In genomic region chr5:31810796-31811662, GRCm38 (mm10) we compare ENCODE assay signal across 8 mouse cellular contexts.
A peak's percentile ranks its signal among the peaks of the same experiment; 100 is the strongest.
DNase-seq lines count a peak whose midpoint lies in the region; ATAC-seq and TF ChIP-seq lines count a peak whose summit lies in the region.

No protein-coding gene starts in this region.

- POLR2A ChIA-PET in Patski (lab: Charles Lee): interaction anchor here (1.2 kb wide), 1 partner anchor 327 kb away, joined by 3 read pairs; no protein-coding TSS in a partner anchor

- H3K27me3 ChIP-seq in Patski: no peaks in the 10 kb centered on the region
- no peaks in the 10 kb centered on the region for H3K27me3 ChIP-seq in heart, adult 2 months (ENCODE audit: control insufficient read depth, insufficient read depth, low read length)
- no peaks in the 10 kb centered on the region for H3K27me3 ChIP-seq in kidney, postnatal 0 days (ENCODE audit: insufficient read depth, low read length)
- H3K27me3 ChIP-seq in splenic B cell, adult 2 months (ENCODE audit: control insufficient read depth, insufficient read depth, low read length, poor library complexity, severe bottlenecking): no peaks in the 10 kb centered on the region

- DNase-seq in left cerebral cortex, postnatal 14 days (ENCODE audit: low spot score in 2 of 2): peak; percentile 42 to 56
- DNase-seq in left cerebral cortex, adult 8-10 months (ENCODE audit: low spot score in 2 of 2): no peak
- peak; percentile 87 for DNase-seq in Patski (ENCODE audit: low read depth, low spot score)
- peak in 1 of 2 experiments; percentile 45 for DNase-seq in heart, adult 2 months
- peak; percentile 80 for DNase-seq in kidney, postnatal 0 days (ENCODE audit: low spot score)
- peak; percentile 31 for DNase-seq in splenic B cell, adult 2 months (ENCODE audit: low read depth, low spot score)
- DNase-seq in gastrocnemius, adult 8-10 months (ENCODE audit: low spot score in 2 of 2): no peak
- no peak for DNase-seq in thymus, postnatal 14 days

- WGBS in heart, adult 2 months: 40% methylated on average over 12 of the region's 12 CpGs
- 16% methylated on average over 12 of the region's 12 CpGs for WGBS in kidney, postnatal 0 days

- no peaks in the 10 kb centered on the region for H3K9me3 ChIP-seq in kidney, postnatal 0 days (replicated peaks; ENCODE audit: low read length)

- in situ Hi-C loops in Patski (cut with MboI; ENCODE audit: low pct_unique_long_range_greater_than_20kb): no loop called here

- no peak for TF ChIP-seq CTCF in Patski (IDR thresholded peaks at IDR 0.05)
- TF ChIP-seq CTCF in heart, adult 2 months (IDR thresholded peaks at IDR 0.05): no peak
- no peak for TF ChIP-seq CTCF in kidney, postnatal 0 days (IDR thresholded peaks at IDR 0.05; ENCODE audit: low read depth)

- H3K27ac ChIP-seq in heart, adult 2 months: no peak overlapping the region
- H3K27ac ChIP-seq in kidney, postnatal 0 days: peak overlapping the region; percentile 32

- no peaks in the 10 kb centered on the region for H3K79me2 ChIP-seq in heart, adult 2 months (replicated peaks; ENCODE audit: control insufficient read depth, insufficient read depth, low read length)

- H3K36me3 ChIP-seq in heart, adult 2 months (ENCODE audit: control insufficient read depth, insufficient read depth, low read length): no peaks in the 10 kb centered on the region
- H3K36me3 ChIP-seq in kidney, postnatal 0 days (ENCODE audit: insufficient read depth, low read length): no peaks in the 10 kb centered on the region
- no peaks in the 10 kb centered on the region for H3K36me3 ChIP-seq in splenic B cell, adult 2 months (ENCODE audit: control insufficient read depth, insufficient read depth, low read length, poor library complexity, severe bottlenecking)

- no peak overlapping the region for H3K4me3 ChIP-seq in heart, adult 2 months
- no peak overlapping the region for H3K4me3 ChIP-seq in kidney, postnatal 0 days (replicated peaks; ENCODE audit: low read depth, low read length)

- intact Hi-C loops in left cerebral cortex, postnatal 14 days (cut with DNase I): no loop called here
- intact Hi-C loops in heart, adult 2 months (cut with DNase I): no loop called here

- CTCF ChIA-PET in Patski (lab: Charles Lee): interaction anchor here (0.7 kb wide), 1 partner anchor 90 kb away, joined by 3 read pairs; no protein-coding TSS in a partner anchor

- H3K4me1 ChIP-seq in heart, adult 2 months (ENCODE audit: control insufficient read depth, insufficient read depth, low read length): 0 out of 2 replicates have a peak, but pooled peaks cover 1% of the 10 kb centered on the region
- peaks cover 19% of the 10 kb centered on the region; the same call in 1 of the 2 replicates for H3K4me1 ChIP-seq in kidney, postnatal 0 days (replicated peaks; ENCODE audit: insufficient read depth, low read length)

- H3K9ac ChIP-seq in heart, adult 2 months (ENCODE audit: low read depth, low read length): no peak overlapping the region
- no peak overlapping the region for H3K9ac ChIP-seq in kidney, postnatal 0 days (ENCODE audit: low read depth, low read length)

- TF ChIP-seq EP300 in heart, adult 2 months (IDR thresholded peaks at IDR 0.05; ENCODE audit: insufficient read depth, low read depth, low read length): 0 out of 2 replicates have a peak, but pooled peaks have one; percentile 38

- 0 out of 2 replicates have a peak overlapping the region, but pooled peaks have one; percentile 4 for H3K4me2 ChIP-seq in kidney, postnatal 0 days (ENCODE audit: low read length)

- TF ChIP-seq POLR2A in heart, adult 2 months (IDR thresholded peaks at IDR 0.05; ENCODE audit: insufficient read depth, low read depth, low read length): no peak

- peak; percentile 62 for ATAC-seq in Patski
- ATAC-seq in kidney, postnatal 0 days (replicated peaks; ENCODE audit: low FRiP score, low read depth): peak; percentile 95

Comparison
In these comparisons a context has a peak if more than half of its experiments do, and no peak if none do; other contexts are left out.
1. DNase-seq: peak in left cerebral cortex, postnatal 14 days (2 of 2), Patski (single experiment), kidney, postnatal 0 days (single experiment) and splenic B cell, adult 2 months (single experiment); none in left cerebral cortex, adult 8-10 months (0 of 2), gastrocnemius, adult 8-10 months (0 of 2) and thymus, postnatal 14 days (single experiment).